Mouse (Mus musculus) E14TG2a.4 (cell line): ENCODE results near the gene Tas2r108.

Source experiments
- CTCF ChIP-seq: conservative IDR thresholded peaks from 2 replicates; pipeline ENCODE4 v1.5.1; 2014; ENCODE audit warnings: low read length
- NANOG ChIP-seq: IDR thresholded peaks from 2 replicates; pipeline ENCODE4 v1.6.1; 2014; ENCODE audit warnings: borderline replicate concordance, low read length, mixed read lengths
- POU5F1 ChIP-seq: IDR thresholded peaks from 2 replicates; pipeline ENCODE4 v1.6.1; 2014; ENCODE audit warnings: low read length, borderline replicate concordance

DNA sequence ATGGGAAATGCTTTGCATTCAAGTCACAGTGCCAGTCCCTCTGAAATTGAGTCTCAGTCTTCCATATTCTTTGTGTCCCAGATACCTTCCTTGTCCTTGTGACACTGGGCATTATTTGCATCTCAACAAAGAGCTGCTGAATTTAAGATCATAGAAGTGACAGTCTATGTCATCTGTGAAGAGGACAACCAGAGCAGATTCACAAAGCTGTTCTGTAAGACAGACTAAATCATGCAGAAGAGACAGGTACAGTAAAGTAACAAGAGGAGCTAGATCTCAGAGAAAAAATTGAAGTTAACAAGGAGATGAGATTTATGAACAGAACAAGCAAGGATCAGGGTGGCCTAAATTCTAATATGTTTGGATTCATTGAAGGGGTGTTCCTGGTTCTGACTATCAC is 2.4 kb upstream of the Tas2r108 start, which contains the start of gene Tas2r137:
- TF ChIP-seq CTCF: no peak
- TF ChIP-seq POU5F1: no peak
- TF ChIP-seq NANOG: no peak
